Mouse (Mus musculus) midbrain, postnatal 0 days (tissue): ENCODE measurements around the gene Gm136. TPM values are rescaled to one million over a fixed set of nuclear protein-coding genes. Genes with fewer than 3 reads are reported as not detected.

Experiments
- ATAC-seq: fragments of 200-750 bp; cut with Nextera tagmentation; 2 replicates; pipeline ENCODE4 v1.8.0; 2017; ENCODE audit warnings: moderate number of reproducible peaks, mild to moderate bottlenecking, moderate TSS enrichment, moderate library complexity; ENCODE audit not compliant: low FRiP score
- DNase-seq: peaks from one replicate; pipeline ENCODE4 v3.0.0-alpha.2; 2015; ENCODE audit warnings: low spot score
- H3K27ac ChIP-seq: fragments of 300-500 bp; sonication (generic); 2 replicates; pipeline ENCODE4 v1.5.1; 2014; ENCODE audit warnings: low read depth, mild to moderate bottlenecking, low read length, mixed read lengths
- H3K27me3 ChIP-seq: fragments of 300-500 bp; sonication (generic); 2 replicates; pipeline ENCODE4 v1.6.1; 2014; ENCODE audit warnings: low read length, control low read depth, mixed read lengths; ENCODE audit not compliant: insufficient read depth
- H3K36me3 ChIP-seq: fragments of 300-500 bp; sonication (generic); 2 replicates; pipeline ENCODE4 v1.6.1; 2014; ENCODE audit warnings: low read length, control low read depth, mixed read lengths; ENCODE audit not compliant: insufficient read depth
- H3K4me1 ChIP-seq: fragments of 300-500 bp; sonication (generic); 2 replicates; pipeline ENCODE4 v1.6.1; 2014; ENCODE audit warnings: mild to moderate bottlenecking, control low read depth, antibody characterized with exemption, low read length, mixed read lengths; ENCODE audit not compliant: insufficient read depth
- H3K4me2 ChIP-seq: fragments of 300-500 bp; sonication (generic); 2 replicates; pipeline ENCODE4 v1.6.1; 2014; ENCODE audit warnings: low read depth, mild to moderate bottlenecking, low read length, mixed read lengths; ENCODE audit not compliant: poor library complexity, severe bottlenecking
- H3K4me3 ChIP-seq: fragments of 300-500 bp; sonication (generic); 2 replicates; pipeline ENCODE4 v1.5.1; 2014; ENCODE audit warnings: low read depth, mild to moderate bottlenecking, low read length, moderate library complexity
- H3K9ac ChIP-seq: fragments of 300-500 bp; sonication (generic); replicated peaks from 2 replicates; pipeline ENCODE4 v1.6.1; 2014; ENCODE audit warnings: mild to moderate bottlenecking, low read length, moderate library complexity, mixed read lengths; ENCODE audit not compliant: poor library complexity, severe bottlenecking
- H3K9me3 ChIP-seq: fragments of 300-500 bp; sonication (generic); 2 replicates; pipeline ENCODE4 v1.6.1; 2016; ENCODE audit warnings: low read length, control low read depth
- CTCF ChIP-seq: IDR thresholded peaks from 2 replicates; pipeline ENCODE4 v1.5.1; 2016; ENCODE audit warnings: antibody characterized with exemption, mild to moderate bottlenecking
- WGBS: fragments of 180-500 bp; shearing (Covaris S2); extraction: QIAGEN DNeasy Blood & Tissue Kit; methylation state at CpG from one replicate; pipeline ENCODE4 v1.1.7; 2014; 5-methylcytosine and 5-hydroxymethylcytosine counted together
- polyA plus RNA-seq: library from polyadenylated mRNA; unstranded; fragments of >200 nt; fragmentation: Nextera tagmentation; extraction: Ambion mirVana; gene quantifications from 2 replicates; pipeline ENCODE4 v1.2.1, GENCODE M21; 2015
- total RNA-seq: library from RNA; depleted of rRNA; stranded (reverse); fragments of >200 nt; gene quantifications from 2 replicates; pipeline ENCODE4 v1.2.3, GENCODE M21; 2014

Gene Gm136
- total and polyA plus RNA-seq, 2 experiments from 2014 or later, result 0.11 TPM; not detected in 1

DNA sequence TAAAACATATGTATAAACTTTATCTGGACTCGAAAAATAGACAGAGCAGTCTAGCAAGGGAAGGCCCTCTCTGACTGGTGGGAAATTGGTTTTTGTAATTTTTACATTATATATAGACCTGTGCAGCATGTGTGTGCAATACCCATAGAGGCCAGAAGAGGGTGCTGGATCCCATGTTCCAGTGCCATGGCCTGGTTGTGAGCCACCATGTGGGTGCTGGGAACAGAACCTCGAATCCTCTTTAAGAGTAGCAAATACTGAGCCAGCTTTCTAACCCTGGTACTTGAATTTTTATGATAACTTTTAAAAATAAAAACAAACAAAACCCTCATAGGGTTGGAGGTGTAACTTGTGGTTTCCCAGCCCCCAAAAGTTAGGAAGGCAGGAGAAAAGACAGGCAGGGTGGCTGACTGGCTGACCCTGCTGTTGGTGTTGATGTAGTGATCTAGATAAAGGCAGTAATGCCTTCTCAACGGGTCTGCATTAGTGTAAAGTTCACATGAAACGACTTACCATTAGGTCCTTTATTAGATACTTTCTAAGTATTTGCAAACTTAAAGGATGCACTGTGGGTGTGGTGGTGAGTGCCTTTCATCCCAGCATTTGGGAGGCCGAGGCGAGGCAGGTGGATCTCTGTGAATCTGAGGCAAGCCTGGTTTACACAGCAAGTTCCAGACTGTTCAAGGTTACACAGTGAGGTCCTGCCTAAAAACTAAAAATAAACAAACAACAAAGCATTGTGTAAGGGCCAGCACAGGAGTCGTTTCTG lies 35.8 kb downstream of the Gm136 start:
- no peaks in the 10 kb centered on the region for H3K9me3 ChIP-seq
- H3K4me1 ChIP-seq, result no peaks in the 10 kb centered on the region
- TF ChIP-seq CTCF, result no peak
- no peak overlapping the region for H3K4me3 ChIP-seq
- 92% methylated on average over 7 of the region's 7 CpGs for WGBS
- no peaks in the 10 kb centered on the region for H3K36me3 ChIP-seq
- no peak overlapping the region for H3K27ac ChIP-seq
- ATAC-seq (no peak), DNase-seq (no peak)
- H3K27me3 ChIP-seq, result no peaks in the 10 kb centered on the region
- H3K4me2 ChIP-seq, result no peak overlapping the region
- no peak overlapping the region for H3K9ac ChIP-seq

DNA sequence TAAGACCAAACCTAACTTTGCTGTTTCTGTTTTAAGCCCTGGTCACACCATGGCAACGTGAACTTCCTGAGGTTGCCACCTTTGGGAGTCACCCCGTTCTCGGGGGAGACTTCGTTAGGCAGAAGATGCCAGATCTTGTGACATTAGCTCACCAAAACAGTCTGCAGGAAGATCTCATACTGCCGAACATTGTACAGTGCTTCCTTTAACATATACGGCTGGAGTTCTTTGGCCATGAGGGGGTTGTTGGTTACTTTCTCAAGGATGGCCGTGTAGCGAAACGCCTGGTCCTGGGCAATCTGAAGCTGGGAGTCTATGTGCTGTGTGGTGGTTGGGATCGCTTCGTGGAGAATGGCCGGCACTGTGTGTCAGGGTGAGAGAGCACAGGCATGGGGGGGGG lies 36.6 kb downstream of the Gm136 start:
- Histone ChIP-seq H3K9me3 (no peaks in the 10 kb centered on the region), H3K4me1 (no peaks in the 10 kb centered on the region), H3K27ac (no peak overlapping the region), H3K36me3 (no peaks in the 10 kb centered on the region), H3K4me3 (no peak overlapping the region), H3K9ac (no peak overlapping the region), H3K27me3 (no peaks in the 10 kb centered on the region), H3K4me2 (no peak overlapping the region)
- WGBS, result 96% methylated on average over 12 of the region's 12 CpGs
- no peak for ATAC-seq
- DNase-seq, result no peak
- TF ChIP-seq CTCF, result no peak

DNA sequence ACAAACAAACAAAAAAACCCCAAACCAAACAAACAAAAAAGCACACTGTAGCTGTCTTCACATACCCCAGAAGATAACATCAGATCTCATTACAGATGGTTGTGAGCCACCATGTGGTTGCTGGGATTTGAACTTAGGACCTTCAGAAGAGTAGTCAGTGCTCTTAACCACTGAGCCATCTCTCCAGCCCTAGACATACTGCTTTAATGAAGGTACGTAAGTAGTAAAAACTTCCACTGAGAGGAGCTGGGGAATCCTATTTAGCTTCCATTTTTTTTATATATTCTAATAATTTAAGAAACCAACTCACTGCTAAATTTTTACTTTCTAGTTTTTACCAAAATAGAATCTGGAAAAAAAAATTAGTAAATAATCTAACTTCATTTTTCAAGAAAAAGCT lies 41.0 kb downstream of the Gm136 start:
- Histone ChIP-seq H3K4me1 (no peaks in the 10 kb centered on the region), H3K9me3 (no peaks in the 10 kb centered on the region), H3K27ac (no peak overlapping the region), H3K36me3 (no peaks in the 10 kb centered on the region), H3K4me3 (no peak overlapping the region), H3K27me3 (no peaks in the 10 kb centered on the region), H3K9ac (no peak overlapping the region), H3K4me2 (no peak overlapping the region)
- no peak for DNase-seq
- TF ChIP-seq CTCF, result no peak
- WGBS, result 100% methylated on average over 1 of the region's 1 CpGs
- ATAC-seq, result no peak

DNA sequence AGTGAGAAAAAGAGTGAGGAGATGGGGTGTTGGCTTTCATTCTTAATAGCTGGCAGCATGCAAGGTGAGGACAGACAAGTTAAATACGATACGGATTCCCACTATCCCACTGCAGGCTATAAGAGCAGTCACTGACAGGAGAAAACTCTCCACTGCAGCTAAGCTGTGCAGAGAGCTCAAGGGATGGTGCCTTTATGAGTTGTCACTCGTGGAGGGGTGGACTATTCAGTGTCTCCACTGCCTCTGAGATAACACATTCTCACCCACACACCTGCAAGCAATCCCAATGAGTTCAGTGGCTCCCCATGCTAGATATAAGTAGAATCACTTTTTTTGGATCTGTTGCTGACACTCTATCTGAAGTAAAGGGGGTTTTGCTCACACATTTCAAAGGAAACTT lies 47.9 kb downstream of the Gm136 start:
- TF ChIP-seq CTCF, result no peak
- Histone ChIP-seq H3K9ac (no peak overlapping the region), H3K27ac (no peak overlapping the region), H3K27me3 (no peaks in the 10 kb centered on the region), H3K36me3 (no peaks in the 10 kb centered on the region), H3K4me1 (no peaks in the 10 kb centered on the region), H3K4me3 (no peak overlapping the region), H3K9me3 (no peaks in the 10 kb centered on the region), H3K4me2 (no peak overlapping the region)
- DNase-seq, result no peak
- 89% methylated on average over 3 of the region's 3 CpGs for WGBS
- no peak for ATAC-seq

DNA sequence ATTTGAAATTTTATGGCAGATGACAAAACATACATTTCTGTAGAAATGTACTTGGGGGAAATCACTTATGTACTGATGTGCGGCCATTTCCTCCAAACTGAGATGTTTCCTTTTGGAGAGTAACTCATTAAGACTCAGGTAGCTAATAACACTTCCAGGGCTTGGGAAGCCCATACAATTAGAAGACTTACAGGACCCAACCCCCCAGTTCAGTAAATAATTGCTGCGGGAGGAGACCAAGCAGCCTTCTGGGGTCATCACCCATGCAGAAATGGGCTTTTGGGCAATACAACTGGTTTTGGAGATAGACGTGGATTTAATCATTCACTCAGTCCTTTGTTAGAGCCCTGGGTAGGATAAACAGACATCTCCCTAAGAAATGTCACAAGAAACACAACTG lies 48.8 kb downstream of the Gm136 start:
- Histone ChIP-seq H3K4me3 (no peak overlapping the region), H3K27ac (no peak overlapping the region), H3K9me3 (no peaks in the 10 kb centered on the region), H3K4me1 (no peaks in the 10 kb centered on the region), H3K4me2 (no peak overlapping the region), H3K36me3 (no peaks in the 10 kb centered on the region), H3K9ac (no peak overlapping the region), H3K27me3 (no peaks in the 10 kb centered on the region)
- TF ChIP-seq CTCF, result no peak
- WGBS, result 87% methylated on average over 3 of the region's 3 CpGs
- no peak for DNase-seq
- no peak for ATAC-seq

DNA sequence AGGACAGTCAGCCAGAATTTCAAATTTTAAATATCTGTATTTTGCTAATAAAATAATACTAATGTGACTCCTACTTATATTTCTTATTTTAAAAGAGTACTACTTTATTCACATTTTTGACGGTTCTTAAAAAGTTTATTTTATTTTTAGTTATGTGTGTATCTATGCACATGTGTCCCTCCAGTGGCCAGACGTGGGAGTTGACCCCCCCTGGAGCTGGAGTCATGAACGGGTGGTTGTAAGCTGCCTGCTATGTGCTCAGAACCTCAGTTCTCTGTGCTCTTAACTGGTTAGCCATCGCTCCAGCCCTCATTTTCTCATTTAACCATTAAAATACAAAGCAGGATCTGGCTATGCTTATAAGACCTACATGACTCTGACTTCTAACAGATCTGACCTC lies 53.0 kb downstream of the Gm136 start:
- no peaks in the 10 kb centered on the region for H3K4me1 ChIP-seq
- DNase-seq (no peak), ATAC-seq (no peak)
- no peaks in the 10 kb centered on the region for H3K27me3 ChIP-seq
- no peaks in the 10 kb centered on the region for H3K36me3 ChIP-seq
- WGBS, result 62% methylated on average over 4 of the region's 4 CpGs
- no peak overlapping the region for H3K9ac ChIP-seq
- TF ChIP-seq CTCF, result no peak
- H3K4me3 ChIP-seq, result no peak overlapping the region
- no peaks in the 10 kb centered on the region for H3K9me3 ChIP-seq
- no peak overlapping the region for H3K27ac ChIP-seq
- H3K4me2 ChIP-seq, result no peak overlapping the region
